Mouse (Mus musculus) B cell, adult 2 months (primary cell): ENCODE measurements at regions not wholly inside any gene's neighbourhood (a gene's known extent, or its start where the extent isn't known, plus 50 kb on each side); places are given as distances from the start of the nearest gene placed in this dataset.

Experiments used
- DNase-seq, 2 experiments: peaks; one replicate each; pipeline ENCODE4 v3.0.0; 2022

- DNase-seq, result no peak
Observed at GRCm38 (mm10) chr16:95886131-95886530, 104.6 kb downstream of the Psmg1 start.

GRCm38 (mm10) chr16:95873297-95873696, 117.5 kb downstream of the Psmg1 start:
- no peak for DNase-seq

GRCm38 (mm10) chr16:95872436-95872835, 118.3 kb downstream of the Psmg1 start:
- DNase-seq, result no peak

GRCm38 (mm10) chr16:95870291-95870690, 120.5 kb downstream of the Psmg1 start:
- no peak for DNase-seq

GRCm38 (mm10) chr16:95869501-95869900, 121.3 kb downstream of the Psmg1 start:
- peak; percentile 17 to 36 for DNase-seq

- DNase-seq, result no peak
Observed at GRCm38 (mm10) chr16:95868896-95869295, 121.9 kb downstream of the Psmg1 start.

- no peak for DNase-seq
Observed at GRCm38 (mm10) chr16:95867516-95867915, 123.2 kb downstream of the Psmg1 start.

GRCm38 (mm10) chr16:95866866-95867420, 123.8 kb downstream of the Psmg1 start:
- no peak for DNase-seq

GRCm38 (mm10) chr16:95865603-95866002, 125.2 kb downstream of the Psmg1 start:
- no peak for DNase-seq

GRCm38 (mm10) chr16:95864646-95865045, 126.1 kb downstream of the Psmg1 start:
- DNase-seq, result no peak

- DNase-seq, result no peak
Observed at GRCm38 (mm10) chr16:95864106-95864505, 126.7 kb downstream of the Psmg1 start.

GRCm38 (mm10) chr16:95863565-95863964, 127.2 kb downstream of the Psmg1 start:
- DNase-seq, result no peak

GRCm38 (mm10) chr16:95862621-95863020, 128.1 kb downstream of the Psmg1 start:
- DNase-seq, result peak; percentile 15 to 29

GRCm38 (mm10) chr16:95861231-95861690, 129.5 kb downstream of the Psmg1 start:
- no peak for DNase-seq

- peak; percentile 5 to 22 for DNase-seq
Observed at GRCm38 (mm10) chr16:95860810-95861209, 129.9 kb downstream of the Psmg1 start.

GRCm38 (mm10) chr16:95860111-95860510, 130.6 kb downstream of the Psmg1 start:
- no peak for DNase-seq

GRCm38 (mm10) chr16:95857403-95857802, 133.4 kb downstream of the Psmg1 start:
- DNase-seq, result no peak

- no peak for DNase-seq
Observed at GRCm38 (mm10) chr16:95855230-95855629, 135.5 kb downstream of the Psmg1 start.

GRCm38 (mm10) chr16:95851907-95852306, 138.9 kb downstream of the Psmg1 start:
- no peak for DNase-seq

- no peak for DNase-seq
Observed at GRCm38 (mm10) chr16:95848555-95849082, 142.1 kb downstream of the Psmg1 start.

GRCm38 (mm10) chr16:95847765-95848483, 142.8 kb downstream of the Psmg1 start:
- no peak for DNase-seq

- DNase-seq, result no peak
Observed at GRCm38 (mm10) chr16:95845323-95845860, 143.5 kb downstream of the Ets2 start.

- no peak for DNase-seq
Observed at GRCm38 (mm10) chr16:95844691-95845090, 142.8 kb downstream of the Ets2 start.

GRCm38 (mm10) chr16:95842766-95843165, 140.9 kb downstream of the Ets2 start:
- DNase-seq, result no peak
